Mouse (Mus musculus) hindbrain, embryonic 13.5 days (tissue): Measurements from ENCODE around the gene Serpinf1. TPM values are rescaled to one million over a fixed set of nuclear protein-coding genes. Genes with fewer than 3 reads are reported as not detected.
A peak's percentile ranks its signal among the peaks of the same experiment; 100 is the strongest.

Source experiments
- ATAC-seq: fragments of 200-750 bp; cut with Nextera tagmentation; 2 replicates; pipeline ENCODE4 v1.8.0; 2017; ENCODE audit warnings: moderate TSS enrichment; ENCODE audit not compliant: low FRiP score
- H3K27ac ChIP-seq: fragments of 300-500 bp; sonication (generic); 2 replicates; pipeline ENCODE4 v1.5.1; 2015; ENCODE audit warnings: inconsistent platforms, mild to moderate bottlenecking, moderate library complexity
- H3K27me3 ChIP-seq: fragments of 300-500 bp; sonication (generic); 2 replicates; pipeline ENCODE4 v1.6.1; 2015; ENCODE audit warnings: mild to moderate bottlenecking, inconsistent platforms
- H3K36me3 ChIP-seq: fragments of 300-500 bp; sonication (generic); 2 replicates; pipeline ENCODE4 v1.6.1; 2015; ENCODE audit warnings: mild to moderate bottlenecking, inconsistent platforms
- H3K4me1 ChIP-seq: fragments of 300-500 bp; sonication (generic); replicated peaks from 2 replicates; pipeline ENCODE4 v1.6.1; 2015; ENCODE audit warnings: inconsistent platforms
- H3K4me2 ChIP-seq: fragments of 300-500 bp; sonication (generic); 2 replicates; pipeline ENCODE4 v1.6.1; 2015; ENCODE audit warnings: inconsistent platforms, mild to moderate bottlenecking, moderate library complexity
- H3K4me3 ChIP-seq: fragments of 300-500 bp; sonication (generic); 2 replicates; pipeline ENCODE4 v1.5.1; 2015; ENCODE audit warnings: mild to moderate bottlenecking, inconsistent platforms
- H3K9ac ChIP-seq: fragments of 300-500 bp; sonication (generic); 2 replicates; pipeline ENCODE4 v1.6.1; 2015; ENCODE audit warnings: mild to moderate bottlenecking, inconsistent platforms
- H3K9me3 ChIP-seq: fragments of 300-500 bp; sonication (generic); 2 replicates; pipeline ENCODE4 v1.6.1; 2016; ENCODE audit warnings: inconsistent platforms
- WGBS: fragments of 180-500 bp; shearing (Covaris S2); methylation state at CpG from one replicate; pipeline ENCODE4 v1.1.7; 2015; 5-methylcytosine and 5-hydroxymethylcytosine counted together
- polyA plus RNA-seq: library from polyadenylated mRNA; unstranded; fragments of >200 nt; fragmentation: Nextera tagmentation; extraction: Ambion mirVana; gene quantifications from 2 replicates; pipeline ENCODE4 v1.2.1, GENCODE M21; 2015

The Serpinf1 gene
- 55.4 and 63.1 TPM in 2 replicates for polyA plus RNA-seq

- ATAC-seq: no peak
- Histone ChIP-seq H3K9ac (peak within 1 kb of the TSS; percentile 29; the same call in 1 of the 2 replicates), H3K9me3 (no peaks in the 10 kb centered on the region), H3K27me3 (no peaks in the 10 kb centered on the region), H3K4me2 (peak within 1 kb of the TSS; percentile 27; the same call in 1 of the 2 replicates), H3K4me1 (peaks cover 10% of the 10 kb centered on the region; the same call in 1 of the 2 replicates), H3K36me3 (no peaks in the 10 kb centered on the region), H3K4me3 (peak within 1 kb of the TSS; percentile 20; the same call in 1 of the 2 replicates), H3K27ac (no peak within 1 kb of the TSS)
- WGBS: 40% methylated on average over 10 of the region's 10 CpGs
Observed at GRCm38 (mm10) chr11:75422013-75422792, at the start of gene Serpinf1. Gene Serpinf1 (minus strand): TSS chr11:75422701.

- Histone ChIP-seq H3K9ac (no peak overlapping the region), H3K36me3 (peaks cover 9% of the 10 kb centered on the region), H3K27ac (no peak overlapping the region), H3K4me2 (no peak overlapping the region), H3K4me1 (peaks cover 8% of the 10 kb centered on the region), H3K9me3 (no peaks in the 10 kb centered on the region), H3K4me3 (no peak overlapping the region), H3K27me3 (0 out of 2 replicates have a peak, but pooled peaks cover 19% of the 10 kb centered on the region)
- WGBS: 88% methylated on average over 3 of the region's 3 CpGs
- no peak for ATAC-seq
Observed at GRCm38 (mm10) chr11:75470675-75471074, 48.2 kb upstream of the Serpinf1 start.

- H3K4me3 ChIP-seq: no peak overlapping the region
- 0 out of 2 replicates have a peak, but pooled peaks cover 19% of the 10 kb centered on the region for H3K27me3 ChIP-seq
- peaks cover 23% of the 10 kb centered on the region for H3K36me3 ChIP-seq
- H3K9me3 ChIP-seq: no peaks in the 10 kb centered on the region
- no peak overlapping the region for H3K4me2 ChIP-seq
- H3K9ac ChIP-seq: no peak overlapping the region
- no peak for ATAC-seq
- no peak overlapping the region for H3K27ac ChIP-seq
- 90% methylated on average over 4 of the region's 4 CpGs for WGBS
- peaks cover 8% of the 10 kb centered on the region for H3K4me1 ChIP-seq
Observed at GRCm38 (mm10) chr11:75469261-75469660, 46.8 kb upstream of the Serpinf1 start.

GRCm38 (mm10) chr11:75468410-75468809, 45.9 kb upstream of the Serpinf1 start:
- Histone ChIP-seq H3K4me1 (peaks cover 11% of the 10 kb centered on the region), H3K9me3 (no peaks in the 10 kb centered on the region), H3K4me2 (peak overlapping the region; percentile 57), H3K9ac (peak overlapping the region; percentile 63; the same call in 1 of the 2 replicates), H3K4me3 (peak overlapping the region; percentile 31), H3K27ac (no peak overlapping the region), H3K36me3 (peaks cover 23% of the 10 kb centered on the region), H3K27me3 (0 out of 2 replicates have a peak, but pooled peaks cover 19% of the 10 kb centered on the region)
- 69% methylated on average over 7 of the region's 7 CpGs for WGBS
- no peak for ATAC-seq

GRCm38 (mm10) chr11:75467512-75468215, 45.2 kb upstream of the Serpinf1 start:
- H3K27me3 ChIP-seq: 0 out of 2 replicates have a peak, but pooled peaks cover 19% of the 10 kb centered on the region
- H3K27ac ChIP-seq: no peak overlapping the region
- H3K4me1 ChIP-seq: peaks cover 19% of the 10 kb centered on the region
- peak overlapping the region; percentile 31 for H3K4me3 ChIP-seq
- WGBS: 18% methylated on average over 19 of the region's 19 CpGs
- H3K36me3 ChIP-seq: peaks cover 23% of the 10 kb centered on the region
- H3K9me3 ChIP-seq: no peaks in the 10 kb centered on the region
- no peak for ATAC-seq
- H3K9ac ChIP-seq: peak overlapping the region; percentile 63
- H3K4me2 ChIP-seq: peak overlapping the region; percentile 57

GRCm38 (mm10) chr11:75466731-75467505, 44.4 kb upstream of the Serpinf1 start:
- no peak overlapping the region for H3K27ac ChIP-seq
- peaks cover 23% of the 10 kb centered on the region for H3K36me3 ChIP-seq
- H3K4me1 ChIP-seq: peaks cover 26% of the 10 kb centered on the region
- H3K9ac ChIP-seq: no peak overlapping the region
- 0 out of 2 replicates have a peak, but pooled peaks cover 19% of the 10 kb centered on the region for H3K27me3 ChIP-seq
- ATAC-seq: no peak
- no peaks in the 10 kb centered on the region for H3K9me3 ChIP-seq
- H3K4me3 ChIP-seq: no peak overlapping the region
- WGBS: 96% methylated on average over 4 of the region's 4 CpGs
- H3K4me2 ChIP-seq: no peak overlapping the region

GRCm38 (mm10) chr11:75465051-75465450, 42.5 kb upstream of the Serpinf1 start:
- no peak overlapping the region for H3K9ac ChIP-seq
- no peak overlapping the region for H3K4me3 ChIP-seq
- peaks cover 23% of the 10 kb centered on the region for H3K36me3 ChIP-seq
- H3K27me3 ChIP-seq: 0 out of 2 replicates have a peak, but pooled peaks cover 19% of the 10 kb centered on the region
- no peaks in the 10 kb centered on the region for H3K9me3 ChIP-seq
- ATAC-seq: no peak
- no peak overlapping the region for H3K4me2 ChIP-seq
- WGBS: 90% methylated on average over 6 of the region's 6 CpGs
- no peak overlapping the region for H3K27ac ChIP-seq
- peaks cover 36% of the 10 kb centered on the region for H3K4me1 ChIP-seq

GRCm38 (mm10) chr11:75464417-75464816, 41.9 kb upstream of the Serpinf1 start:
- no peak overlapping the region for H3K4me3 ChIP-seq
- no peak for ATAC-seq
- 89% methylated on average over 6 of the region's 6 CpGs for WGBS

GRCm38 (mm10) chr11:75463624-75464023, 41.1 kb upstream of the Serpinf1 start:
- no peak overlapping the region for H3K27ac ChIP-seq
- no peak for ATAC-seq
- H3K9ac ChIP-seq: no peak overlapping the region
- WGBS: 76% methylated on average over 4 of the region's 4 CpGs
- H3K4me3 ChIP-seq: no peak overlapping the region
- H3K9me3 ChIP-seq: no peaks in the 10 kb centered on the region
- H3K4me1 ChIP-seq: peaks cover 44% of the 10 kb centered on the region
- 0 out of 2 replicates have a peak, but pooled peaks cover 14% of the 10 kb centered on the region for H3K27me3 ChIP-seq
- no peak overlapping the region; the same call in 1 of the 2 replicates for H3K4me2 ChIP-seq
- H3K36me3 ChIP-seq: peaks cover 23% of the 10 kb centered on the region

More at GRCm38 (mm10) chr11:75464417-75464816, 41.9 kb upstream of the Serpinf1 start:
- no peak overlapping the region for H3K9ac ChIP-seq
- peaks cover 42% of the 10 kb centered on the region for H3K4me1 ChIP-seq
- H3K27me3 ChIP-seq: 0 out of 2 replicates have a peak, but pooled peaks cover 16% of the 10 kb centered on the region
- no peak overlapping the region for H3K4me2 ChIP-seq
- no peaks in the 10 kb centered on the region for H3K9me3 ChIP-seq
- H3K27ac ChIP-seq: no peak overlapping the region
- peaks cover 23% of the 10 kb centered on the region for H3K36me3 ChIP-seq

GRCm38 (mm10) chr11:75462865-75463336, 40.4 kb upstream of the Serpinf1 start:
- WGBS: 7% methylated on average over 9 of the region's 9 CpGs
- H3K36me3 ChIP-seq: peaks cover 23% of the 10 kb centered on the region

GRCm38 (mm10) chr11:75462253-75462783, 39.8 kb upstream of the Serpinf1 start:
- H3K9me3 ChIP-seq: no peaks in the 10 kb centered on the region
- no peak for ATAC-seq
- H3K4me2 ChIP-seq: peak overlapping the region; percentile 98
- WGBS: 6% methylated on average over 14 of the region's 16 CpGs
- 0 out of 2 replicates have a peak, but pooled peaks cover 5% of the 10 kb centered on the region for H3K27me3 ChIP-seq
- peak overlapping the region; percentile 78 for H3K27ac ChIP-seq
- peak overlapping the region; percentile 81 for H3K9ac ChIP-seq
- peak overlapping the region; percentile 76 for H3K4me3 ChIP-seq
- H3K36me3 ChIP-seq: peaks cover 23% of the 10 kb centered on the region
- peaks cover 36% of the 10 kb centered on the region for H3K4me1 ChIP-seq

More at GRCm38 (mm10) chr11:75462865-75463336, 40.4 kb upstream of the Serpinf1 start:
- Histone ChIP-seq H3K9me3 (no peaks in the 10 kb centered on the region), H3K4me1 (peaks cover 42% of the 10 kb centered on the region), H3K9ac (peak overlapping the region; percentile 81; the same call in 1 of the 2 replicates), H3K27ac (peak overlapping the region; percentile 78; the same call in 1 of the 2 replicates), H3K4me2 (peak overlapping the region; percentile 98), H3K27me3 (0 out of 2 replicates have a peak, but pooled peaks cover 8% of the 10 kb centered on the region), H3K4me3 (peak overlapping the region; percentile 76)
- ATAC-seq: no peak
